Mouse (Mus musculus) midbrain, embryonic 14.5 days (tissue): ENCODE measurements at regions not wholly inside any gene's neighbourhood (a gene's known extent, or its start where the extent isn't known, plus 50 kb on each side); places are given as distances from the start of the nearest gene placed in this dataset.
A peak's percentile ranks its signal among the peaks of the same experiment; 100 is the strongest.

Source experiments
- ATAC-seq: fragments of 200-750 bp; cut with Nextera tagmentation; 2 replicates; pipeline ENCODE4 v1.8.0; 2017; ENCODE audit warnings: moderate number of reproducible peaks, moderate library complexity; ENCODE audit not compliant: low FRiP score, low TSS enrichment
- DNase-seq: peaks from one replicate; pipeline ENCODE4 v3.0.0-alpha.2; 2015
- H3K27ac ChIP-seq: fragments of 300-500 bp; sonication (generic); replicated peaks from 2 replicates; pipeline ENCODE4 v1.5.1; 2014; ENCODE audit warnings: mild to moderate bottlenecking, low read depth, low read length, moderate library complexity
- H3K27me3 ChIP-seq: fragments of 300-500 bp; sonication (generic); 2 replicates; pipeline ENCODE4 v1.6.1; 2014; ENCODE audit warnings: low read length, control low read depth, mixed read lengths; ENCODE audit not compliant: control insufficient read depth, insufficient read depth
- H3K36me3 ChIP-seq: fragments of 300-500 bp; sonication (generic); 2 replicates; pipeline ENCODE4 v1.6.1; 2014; ENCODE audit warnings: low read length, control low read depth; ENCODE audit not compliant: control insufficient read depth, insufficient read depth
- H3K4me1 ChIP-seq: fragments of 300-500 bp; sonication (generic); 2 replicates; pipeline ENCODE4 v1.6.1; 2014; ENCODE audit warnings: mild to moderate bottlenecking, antibody characterized with exemption, low read length, control low read depth; ENCODE audit not compliant: control insufficient read depth, insufficient read depth
- H3K4me2 ChIP-seq: fragments of 300-500 bp; sonication (generic); 2 replicates; pipeline ENCODE4 v1.6.1; 2014; ENCODE audit warnings: mild to moderate bottlenecking, low read length, moderate library complexity
- H3K4me3 ChIP-seq: fragments of 300-500 bp; sonication (generic); replicated peaks from 2 replicates; pipeline ENCODE4 v1.5.1; 2014; ENCODE audit warnings: low read depth, low read length
- H3K9ac ChIP-seq: fragments of 300-500 bp; sonication (generic); replicated peaks from 2 replicates; pipeline ENCODE4 v1.6.1; 2014; ENCODE audit warnings: mild to moderate bottlenecking, low read length, moderate library complexity
- H3K9me3 ChIP-seq: fragments of 300-500 bp; sonication (generic); 2 replicates; pipeline ENCODE4 v1.6.1; 2016; ENCODE audit warnings: low read length, control low read depth, mixed read lengths; ENCODE audit not compliant: control insufficient read depth
- WGBS: fragments of 180-500 bp; shearing (Covaris S2); extraction: QIAGEN DNeasy Blood & Tissue Kit; methylation state at CpG from one replicate; pipeline ENCODE4 v1.1.7; 2014; 5-methylcytosine and 5-hydroxymethylcytosine counted together

- 87% methylated on average over 6 of the region's 6 CpGs for WGBS
Observed at GRCm38 (mm10) chr16:78441961-78442360, 65.0 kb upstream of the Btg3 start.

GRCm38 (mm10) chr16:78435707-78436106 lies 58.7 kb upstream of the Btg3 start:
- Histone ChIP-seq H3K27me3 (no peaks in the 10 kb centered on the region), H3K4me1 (no peaks in the 10 kb centered on the region), H3K4me2 (no peak overlapping the region), H3K4me3 (no peak overlapping the region), H3K27ac (no peak overlapping the region), H3K36me3 (no peaks in the 10 kb centered on the region), H3K9ac (no peak overlapping the region), H3K9me3 (no peaks in the 10 kb centered on the region)
- DNase-seq (no peak), ATAC-seq (no peak)
- 82% methylated on average over 5 of the region's 5 CpGs for WGBS

More at GRCm38 (mm10) chr16:78441961-78442360, 65.0 kb upstream of the Btg3 start:
- Histone ChIP-seq H3K36me3 (no peaks in the 10 kb centered on the region), H3K9me3 (no peaks in the 10 kb centered on the region), H3K4me3 (no peak overlapping the region), H3K9ac (no peak overlapping the region), H3K4me2 (no peak overlapping the region), H3K4me1 (no peaks in the 10 kb centered on the region), H3K27me3 (no peaks in the 10 kb centered on the region), H3K27ac (no peak overlapping the region)
- no peak for ATAC-seq
- DNase-seq, result no peak

- peak; percentile 59 for DNase-seq
Observed at GRCm38 (mm10) chr16:78427470-78428041, 50.6 kb upstream of the Btg3 start.

More at GRCm38 (mm10) chr16:78427470-78428041, 50.6 kb upstream of the Btg3 start:
- H3K27ac ChIP-seq, result 0 out of 2 replicates have a peak overlapping the region, but pooled peaks have one; percentile 13
- H3K27me3 ChIP-seq, result no peaks in the 10 kb centered on the region
- no peak overlapping the region for H3K4me3 ChIP-seq
- peak; percentile 44; the same call in 1 of the 2 replicates for ATAC-seq
- H3K4me2 ChIP-seq, result peak overlapping the region; percentile 34
- no peaks in the 10 kb centered on the region for H3K9me3 ChIP-seq
- H3K4me1 ChIP-seq, result no peaks in the 10 kb centered on the region
- H3K36me3 ChIP-seq, result no peaks in the 10 kb centered on the region
- no peak overlapping the region for H3K9ac ChIP-seq
- WGBS, result 42% methylated on average over 16 of the region's 16 CpGs
